Mouse (Mus musculus): ENCODE data around the gene Peg10. TPM values are rescaled to one million over a fixed set of nuclear protein-coding genes. Genes with fewer than 3 reads are reported as not detected.
"Not testable (repeated sequence)": the region's sequence is repeated elsewhere in the genome, so short reads cannot be mapped to it uniquely, and the experiment has no call there.

The Peg10 gene
- total RNA-seq, 2 experiments from 2014 or later = 493 to 517 TPM

DNA sequence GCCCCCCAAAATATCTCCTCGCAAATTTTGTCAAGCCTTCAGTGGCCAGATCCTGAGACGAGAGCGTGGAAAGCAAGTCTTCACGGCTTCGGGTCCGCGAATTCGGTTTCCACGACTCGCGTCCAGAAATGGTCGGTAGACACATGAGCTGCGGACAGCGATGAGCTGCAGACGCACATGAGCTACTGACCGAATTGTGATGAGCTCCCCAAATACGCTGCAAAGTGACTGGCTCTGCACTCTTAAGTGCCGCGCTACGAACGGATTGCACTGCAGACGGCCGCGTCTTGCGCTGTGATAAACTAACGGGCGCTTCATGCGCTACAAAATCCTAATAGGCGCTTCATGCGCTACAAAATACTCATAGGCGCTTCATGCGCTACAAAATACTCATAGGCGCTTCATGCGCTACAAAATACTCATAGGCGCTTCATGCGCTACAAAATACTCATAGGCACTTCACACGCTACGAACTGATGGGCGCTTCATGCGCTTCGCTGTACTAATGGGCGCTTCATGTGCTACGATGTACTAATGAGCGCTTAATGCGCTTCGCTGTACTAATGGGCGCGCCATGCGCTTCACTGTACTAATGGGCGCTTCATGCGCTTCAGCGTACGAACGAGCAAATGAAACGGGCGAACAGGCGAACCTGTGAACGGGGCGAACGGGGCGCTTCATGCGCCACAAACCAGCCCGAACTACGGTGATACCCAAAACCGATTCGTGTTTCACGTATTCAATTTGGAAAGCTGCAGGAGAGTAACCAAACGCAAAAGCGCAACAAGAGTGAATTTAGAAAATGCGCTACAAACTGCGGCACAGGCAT is 785 bp downstream of the Peg10 start:
- DNase-seq (ENCODE audit: low spot score in 2 of 2) = no peak

DNA sequence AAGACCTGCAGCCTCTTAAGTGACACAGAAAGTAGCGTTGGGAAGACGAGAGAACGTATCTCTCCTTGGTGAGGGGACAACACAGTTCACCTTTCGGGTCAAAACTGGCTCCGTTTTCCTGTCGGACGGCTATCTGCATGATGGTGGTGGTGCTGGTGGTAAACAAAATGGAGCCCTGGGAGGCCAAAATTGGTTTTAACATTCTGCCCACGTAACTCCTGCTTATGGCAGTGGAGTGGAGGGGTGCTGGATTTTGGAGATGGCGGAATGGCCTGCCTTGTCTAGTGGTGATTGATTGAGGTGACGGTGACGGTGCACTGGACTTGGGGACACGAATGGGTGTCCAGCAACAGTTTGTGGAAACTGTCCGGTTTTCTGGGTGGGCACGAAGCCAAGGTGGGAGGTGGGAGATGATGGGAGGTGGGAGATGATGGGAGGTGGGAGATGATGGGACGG is 1.4 kb downstream of the Peg10 start:
- DNase-seq (ENCODE audit: low spot score in 2 of 2) = peak; percentile 17 to 26

DNA sequence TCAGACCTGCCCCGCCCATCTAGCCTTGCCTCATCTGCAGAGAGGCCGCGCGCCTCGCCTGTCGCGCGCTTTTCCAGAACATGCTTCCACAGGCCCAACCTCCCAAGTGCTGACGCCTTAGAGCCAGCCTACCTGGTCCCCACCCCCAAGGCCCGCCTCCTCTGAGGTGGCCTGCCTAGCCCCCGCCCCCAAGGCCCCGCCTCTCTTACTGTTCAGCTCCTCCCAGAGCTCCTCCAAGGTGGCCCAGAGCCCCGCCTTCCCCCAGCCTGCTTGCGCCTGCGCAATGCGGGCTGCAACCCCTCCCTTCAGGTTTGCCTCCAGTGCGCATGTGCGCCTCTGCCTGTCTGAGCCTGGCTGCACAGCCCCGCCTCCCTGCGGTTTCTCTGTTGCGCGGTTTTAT is 2.0 kb downstream of the Peg10 start:
- DNase-seq (ENCODE audit: low spot score in 2 of 2) = peak; percentile 86 to 88

DNA sequence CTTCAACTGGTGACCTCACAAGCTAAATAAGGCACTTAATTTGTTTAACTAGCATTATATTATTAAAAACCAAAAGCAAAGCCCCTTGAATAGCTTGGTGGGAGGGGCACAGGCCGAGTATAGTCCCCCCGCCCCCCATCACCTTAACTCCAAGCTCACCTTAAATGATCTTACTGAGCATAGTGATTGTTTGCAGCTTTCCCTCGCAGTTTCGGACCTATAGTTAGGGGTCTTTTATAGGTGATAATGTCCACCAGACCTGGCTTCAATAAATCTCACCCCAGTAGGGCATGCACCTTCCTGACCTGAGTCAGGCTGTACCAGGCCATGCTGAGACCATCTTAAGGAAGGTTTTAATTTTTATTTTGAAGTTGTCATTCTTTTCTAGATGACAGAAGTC is 4.2 kb downstream of the Peg10 start:
- no peak for DNase-seq (ENCODE audit: low spot score in 2 of 2)

DNA sequence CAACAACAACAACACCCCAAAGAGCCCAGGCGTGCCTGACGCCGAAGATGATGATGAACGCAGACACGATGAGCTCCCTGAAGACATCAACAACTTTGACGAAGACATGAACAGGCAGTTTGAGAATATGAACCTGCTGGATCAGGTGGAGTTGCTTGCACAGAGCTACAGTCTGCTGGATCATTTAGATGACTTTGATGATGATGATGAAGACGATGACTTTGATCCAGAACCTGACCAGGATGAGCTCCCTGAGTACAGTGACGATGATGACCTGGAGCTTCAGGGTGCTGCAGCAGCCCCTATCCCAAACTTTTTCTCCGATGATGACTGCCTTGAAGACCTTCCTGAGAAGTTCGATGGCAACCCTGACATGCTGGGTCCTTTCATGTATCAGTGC is 7.2 kb downstream of the Peg10 start:
- DNase-seq (ENCODE audit: low spot score in 2 of 2) = no peak

DNA sequence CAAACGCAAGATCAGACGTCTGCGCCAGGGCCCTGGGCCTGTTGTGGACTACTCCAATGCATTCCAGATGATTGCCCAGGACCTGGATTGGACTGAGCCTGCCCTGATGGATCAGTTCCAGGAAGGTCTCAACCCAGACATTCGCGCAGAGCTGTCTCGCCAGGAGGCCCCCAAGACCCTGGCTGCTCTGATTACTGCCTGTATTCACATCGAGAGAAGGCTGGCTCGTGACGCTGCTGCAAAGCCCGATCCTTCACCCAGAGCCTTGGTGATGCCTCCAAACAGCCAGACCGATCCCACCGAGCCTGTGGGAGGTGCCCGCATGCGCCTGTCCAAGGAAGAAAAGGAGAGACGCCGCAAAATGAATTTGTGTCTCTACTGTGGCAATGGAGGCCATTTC is 7.8 kb downstream of the Peg10 start:
- no peak for DNase-seq (ENCODE audit: low spot score in 2 of 2)

DNA sequence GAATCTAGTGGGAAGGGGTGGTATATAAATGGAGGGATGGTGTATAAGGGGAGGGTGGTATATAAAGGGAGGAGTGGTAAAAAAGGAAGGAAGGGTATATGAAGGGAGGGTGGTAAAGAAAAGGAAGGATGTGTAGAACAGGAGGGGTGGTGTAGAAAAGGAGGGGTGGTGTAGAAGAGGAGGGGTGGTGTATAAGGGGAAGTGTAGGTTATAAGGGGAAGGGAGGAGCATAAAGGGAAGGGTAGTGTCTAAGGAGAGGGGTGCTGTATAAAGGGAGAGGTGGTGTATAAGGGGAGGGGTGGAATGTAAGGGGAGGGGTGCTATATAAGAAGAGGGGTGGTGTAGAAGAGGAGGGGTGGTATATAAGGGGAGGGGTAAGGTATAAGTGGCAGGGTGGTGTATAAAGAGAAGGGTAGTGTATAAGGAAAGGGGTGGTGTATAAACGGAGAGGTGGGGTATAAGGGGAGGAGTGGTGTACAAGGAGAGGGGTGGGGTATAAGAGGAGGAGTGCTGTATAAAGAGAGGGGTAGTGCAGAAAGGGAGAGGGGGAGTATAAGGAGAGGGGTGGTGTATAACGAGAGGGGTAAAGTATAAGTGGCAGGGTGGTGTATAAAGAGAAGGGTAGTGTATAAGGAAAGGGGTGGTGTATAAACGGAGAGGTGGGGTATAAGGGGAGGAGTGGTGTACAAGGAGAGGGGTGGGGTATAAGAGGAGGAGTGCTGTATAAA is 14.5 kb downstream of the Peg10 start:
- not testable (repeated sequence) for DNase-seq (ENCODE audit: low spot score in 2 of 2)

DNA sequence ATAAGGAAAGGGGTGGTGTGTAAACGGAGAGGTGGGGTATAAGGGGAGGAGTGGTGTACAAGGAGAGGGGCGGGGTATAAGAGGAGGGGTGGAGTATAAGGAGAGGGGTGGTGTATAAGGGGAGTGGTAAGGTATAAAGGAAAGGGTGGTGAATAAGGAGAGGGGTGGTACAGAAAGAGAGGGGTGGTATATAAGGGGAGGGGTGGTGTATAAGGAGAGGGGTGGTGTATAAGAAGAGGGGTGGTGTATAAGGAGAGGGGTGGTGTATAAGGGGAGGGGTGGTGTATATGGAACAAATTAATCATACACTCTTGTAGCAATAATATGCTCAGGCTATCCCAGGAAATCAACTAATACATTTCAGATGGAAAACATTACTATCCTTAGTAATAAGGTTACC is 15.1 kb downstream of the Peg10 start:
- no peak for DNase-seq (ENCODE audit: low spot score in 2 of 2)

DNA sequence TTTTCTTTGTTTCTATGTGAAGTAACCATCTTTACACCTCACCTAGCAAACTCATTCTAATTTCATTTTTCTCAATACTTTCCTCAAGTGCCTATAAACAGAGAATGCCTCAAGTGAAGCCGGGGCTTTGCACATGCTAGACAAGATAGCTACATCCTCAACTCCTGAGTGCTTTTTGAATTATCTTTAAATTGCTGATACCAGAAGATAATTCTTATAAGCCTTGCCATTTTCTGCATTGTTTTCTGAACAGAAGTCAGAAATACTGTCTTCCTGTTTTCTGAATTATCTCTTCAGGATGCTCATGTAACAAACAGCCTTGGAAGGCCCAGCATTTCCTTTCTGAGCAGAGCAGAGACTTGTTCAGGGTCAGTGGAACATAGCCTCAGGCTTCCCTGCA is 49.2 kb downstream of the Peg10 start:
- no peak for DNase-seq (ENCODE audit: low spot score in 2 of 2)

DNA sequence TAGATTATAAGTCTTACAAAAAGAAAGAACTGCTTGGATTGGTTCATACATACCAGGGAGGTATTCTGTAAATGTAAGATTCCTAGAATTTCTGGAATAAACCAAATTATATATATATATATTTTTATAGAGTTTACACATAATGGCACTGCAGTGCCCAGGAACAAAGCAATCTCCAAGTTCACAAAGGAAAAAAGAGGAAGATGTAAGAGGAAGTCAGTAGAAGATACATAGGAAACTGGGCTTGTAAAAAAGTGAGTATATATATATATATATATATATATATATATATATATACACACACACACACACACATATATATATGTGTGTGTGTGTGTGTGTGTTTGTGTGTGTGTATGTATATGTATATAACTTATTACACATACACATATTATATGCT is 50.2 kb downstream of the Peg10 start:
- DNase-seq (ENCODE audit: low spot score in 2 of 2) = not testable (repeated sequence)

DNA sequence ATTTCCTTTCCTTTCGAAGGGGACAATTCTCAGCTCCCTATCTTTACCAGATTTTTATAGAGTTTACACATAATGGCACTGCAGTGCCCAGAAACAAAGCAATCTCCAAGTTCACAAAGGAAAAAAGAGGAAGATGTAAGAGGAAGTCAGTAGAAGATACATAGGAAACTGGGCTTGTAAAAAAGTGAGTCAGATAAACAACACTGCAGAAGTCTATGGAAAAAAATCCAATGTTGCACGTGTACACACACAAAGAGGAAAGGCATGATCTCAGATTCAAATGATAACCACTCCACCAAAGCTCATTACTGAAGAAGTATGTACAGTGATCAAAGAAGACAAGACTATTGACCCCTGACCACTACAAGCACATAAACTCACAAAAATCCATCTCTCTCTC is 51.3 kb downstream of the Peg10 start:
- no peak for DNase-seq (ENCODE audit: low spot score in 2 of 2)

DNA sequence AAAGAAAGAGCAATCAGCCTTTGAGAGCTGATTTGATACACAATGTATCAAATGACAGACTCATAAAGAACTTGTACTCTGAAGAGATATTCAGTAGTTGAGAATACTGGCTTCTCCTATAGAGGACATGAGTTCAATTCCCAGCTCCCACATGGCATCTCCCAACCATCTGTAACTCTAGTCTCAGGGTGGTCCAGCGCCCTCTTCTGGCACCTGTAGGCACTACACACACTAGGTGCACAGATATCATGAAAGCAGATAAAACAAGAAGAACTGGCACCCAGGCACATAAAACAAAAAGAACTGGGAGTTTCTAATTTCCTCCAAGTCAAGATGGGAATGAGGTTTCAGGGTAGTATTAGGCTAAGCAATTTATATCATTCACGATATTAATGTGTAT is 52.3 kb downstream of the Peg10 start:
- DNase-seq (ENCODE audit: low spot score in 2 of 2) = no peak

DNA sequence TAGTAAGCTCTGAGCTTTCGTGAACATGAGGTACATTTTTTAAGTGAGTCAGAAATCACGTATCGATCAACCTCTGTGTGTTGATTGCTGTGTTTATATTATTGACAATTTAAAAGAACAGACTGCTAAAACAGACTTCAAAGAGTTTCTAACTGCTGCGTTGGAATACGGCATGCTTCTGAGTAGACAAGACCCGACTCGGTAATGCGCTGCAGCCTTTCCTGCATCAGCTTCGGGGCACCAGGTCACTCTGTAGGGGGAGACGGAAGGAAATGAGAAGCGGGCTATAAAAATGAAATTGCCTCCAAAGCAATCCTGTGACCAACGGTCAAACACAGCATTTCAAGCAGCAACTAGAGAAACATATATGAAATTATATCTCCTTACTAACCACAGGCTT is 59.9 kb downstream of the Peg10 start:
- no peak for DNase-seq (ENCODE audit: low spot score in 2 of 2)

Other genes with a start within 250 kb of the Peg10 start
- gene Col1a2, start 242.5 kb upstream of the Peg10 start, total RNA-seq (2021) = 100 to 1,000 TPM; 705 to 818 TPM
- gene Casd1, start 146.5 kb upstream of the Peg10 start, total RNA-seq (2021) = 10 to 100 TPM; 36.8 to 43.8 TPM
- 10 to 100 TPM; 79.5 to 84.7 TPM for gene Sgce, start 99 bp upstream of the Peg10 start, total RNA-seq (2021)
- gene Ppp1r9a, start 155.6 kb downstream of the Peg10 start, total RNA-seq (2021) = 10 to 100 TPM; 67.0 to 67.4 TPM

All from adrenal gland, postnatal 4 days (tissue).